Mouse (Mus musculus): ENCODE measurements around the gene Stox2.

The Stox2 gene

DNA sequence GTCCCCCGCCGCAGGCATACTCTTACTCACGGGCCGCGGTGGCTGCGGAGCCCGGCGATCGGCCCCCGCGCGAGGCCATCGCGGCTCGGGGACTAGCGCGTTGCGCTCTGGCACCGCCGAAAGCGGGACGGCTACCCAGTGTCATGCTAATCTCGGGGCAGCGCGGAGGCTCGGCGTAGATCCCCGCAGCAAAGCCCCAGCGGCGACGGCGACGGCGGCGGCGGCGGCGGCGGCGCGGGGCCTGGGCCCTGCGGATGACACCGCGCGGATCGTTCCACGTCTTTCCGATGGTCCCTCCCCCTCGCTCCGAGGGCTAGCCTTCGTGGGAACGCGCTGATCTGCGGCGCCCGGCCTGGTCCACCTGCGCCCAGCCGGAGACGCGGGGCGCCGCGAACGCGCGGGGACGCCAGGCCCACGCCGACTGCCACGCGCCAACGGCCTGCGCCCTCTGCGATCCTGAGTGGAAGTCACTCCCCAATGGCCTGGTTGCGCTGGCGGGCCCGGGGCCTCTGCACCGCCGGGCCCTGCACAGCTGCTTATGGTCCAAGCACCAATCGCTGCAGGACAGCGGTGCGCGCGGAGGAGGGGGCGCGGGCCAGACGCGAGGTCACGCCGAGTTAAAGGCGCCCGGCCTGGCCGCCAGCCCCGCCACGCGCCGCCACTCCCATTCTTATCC, 157.2 kb downstream of the Stox2 start:
- peak; percentile 64 for DNase-seq

DNA sequence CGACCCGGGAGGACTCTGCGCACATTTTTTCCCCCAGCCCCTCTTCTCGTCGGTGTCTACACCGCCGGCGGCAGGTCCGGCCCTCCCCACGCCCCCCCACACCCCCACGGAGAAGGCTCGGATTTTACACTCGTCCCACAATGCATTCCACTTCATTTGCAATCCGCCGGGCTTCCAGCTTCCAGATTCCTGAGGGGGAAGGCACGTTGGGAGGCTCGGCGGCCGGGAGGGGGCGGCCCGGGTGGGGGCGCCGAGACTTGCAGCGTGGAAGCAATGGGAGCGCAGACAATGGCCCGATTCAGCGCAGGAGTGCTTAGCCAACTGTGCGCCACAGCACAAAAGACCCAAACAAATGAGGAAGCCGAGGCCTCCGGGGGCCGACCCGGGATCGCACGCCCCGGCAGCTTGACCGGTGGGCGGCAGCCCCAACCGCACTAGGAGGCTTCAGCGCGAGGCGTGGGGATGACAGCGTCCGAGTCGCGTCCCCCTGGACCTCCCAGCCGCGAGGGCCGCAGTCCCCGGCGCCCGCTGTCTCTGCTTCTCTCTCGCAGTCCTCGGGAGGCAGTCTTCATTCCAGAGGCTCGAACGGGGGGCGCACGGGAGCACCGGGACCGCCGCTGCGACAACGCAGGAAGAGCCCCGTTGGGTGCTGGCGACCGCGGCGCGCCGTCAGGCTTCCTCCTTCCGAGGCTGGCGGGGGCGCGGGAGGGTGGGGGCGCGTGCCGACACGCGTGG, 157.9 kb downstream of the Stox2 start:
- DNase-seq = peak; percentile 69

DNA sequence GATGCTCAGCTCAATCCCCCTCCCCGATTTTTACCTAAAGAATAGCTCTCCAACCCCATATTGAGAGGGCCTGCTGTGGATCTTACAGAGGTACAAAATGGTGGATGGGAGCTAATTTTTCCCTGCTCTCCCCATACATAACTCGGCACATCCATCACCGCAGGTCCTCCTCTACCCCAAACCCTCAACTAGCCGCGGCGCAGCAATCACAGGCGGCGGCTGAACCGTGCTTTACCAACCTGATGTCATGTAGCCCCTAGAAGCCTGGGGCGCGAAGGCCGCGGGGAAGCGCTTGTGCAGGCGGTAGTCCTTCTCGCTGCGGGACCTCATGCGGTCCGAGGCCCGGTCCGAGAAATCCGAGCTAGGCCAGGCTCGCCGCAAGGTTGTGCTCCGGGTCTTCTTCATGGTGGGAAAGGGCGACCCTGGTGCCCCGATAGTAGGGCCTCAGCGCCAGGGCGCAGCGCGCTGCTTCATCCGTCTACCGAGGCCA, 158.5 kb downstream of the Stox2 start:
- DNase-seq = peak; percentile 51

DNA sequence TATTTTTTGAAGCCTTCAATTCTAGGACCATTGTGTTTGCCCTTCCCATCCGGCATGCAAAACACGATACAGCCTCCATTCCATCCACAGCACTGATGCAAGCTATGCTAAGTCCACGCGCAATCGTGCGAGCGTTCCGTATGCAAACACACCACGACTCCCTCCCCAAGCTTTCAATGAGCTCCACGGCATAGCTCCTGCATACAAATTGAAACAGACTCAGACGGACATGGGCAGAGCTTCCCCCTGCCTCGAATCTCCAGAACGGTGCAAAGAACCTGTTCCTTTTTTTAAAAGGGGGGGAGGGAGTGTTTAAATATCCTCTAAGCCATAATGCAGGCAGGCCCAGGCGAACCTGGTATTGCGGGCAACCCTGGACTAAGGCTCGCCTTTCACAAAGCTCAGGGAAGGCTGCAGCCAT, 159.0 kb downstream of the Stox2 start:
- DNase-seq = peak; percentile 40

DNA sequence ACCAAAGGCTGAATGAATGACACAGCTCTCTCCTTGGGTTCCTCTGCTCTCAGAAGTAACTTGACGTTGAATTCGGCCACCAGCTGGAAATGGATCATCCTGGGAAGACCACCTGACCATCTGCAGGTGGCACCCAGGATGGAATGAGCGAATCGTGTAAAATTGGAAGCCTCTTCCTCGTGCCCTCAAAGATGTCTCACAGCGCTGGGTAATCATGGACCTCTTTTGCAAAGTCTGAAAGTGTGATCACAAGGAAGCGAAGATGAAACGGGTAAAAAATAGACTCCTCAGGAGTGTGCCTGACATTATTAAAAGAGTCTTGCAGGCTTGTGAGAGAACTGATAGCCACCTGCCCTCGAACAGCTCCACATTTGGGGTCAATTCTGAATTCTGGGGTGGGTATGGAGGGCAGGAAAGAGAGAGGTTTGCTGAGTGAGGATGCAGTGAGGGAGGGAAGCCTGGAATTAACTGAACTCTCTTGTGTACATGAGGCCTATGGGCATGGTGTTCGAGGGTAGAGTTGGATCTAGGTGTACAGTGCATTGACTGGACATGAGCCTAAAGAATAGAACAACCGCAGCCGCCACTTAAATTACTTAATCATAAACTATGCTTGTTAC, 160.0 kb downstream of the Stox2 start:
- no peak for DNase-seq

DNA sequence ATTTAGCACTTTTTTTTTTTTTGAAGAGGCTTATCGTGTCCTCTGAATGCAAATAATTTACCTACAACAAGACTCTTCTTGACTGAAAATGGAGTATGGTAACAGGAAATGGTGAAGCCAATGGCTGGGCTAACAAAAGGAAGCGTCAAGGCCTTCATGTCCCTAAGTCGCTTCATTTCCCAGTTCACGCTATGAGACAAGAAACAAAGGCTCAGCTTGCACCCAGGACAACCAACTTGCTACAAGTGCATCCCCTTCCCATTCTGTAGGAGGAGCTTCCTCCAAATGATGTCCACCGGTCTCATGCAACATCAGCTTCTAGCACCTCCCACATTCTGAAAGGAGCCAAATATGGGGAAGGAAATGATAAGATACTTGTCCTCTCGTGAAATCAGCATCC, 160.7 kb downstream of the Stox2 start:
- DNase-seq = no peak

DNA sequence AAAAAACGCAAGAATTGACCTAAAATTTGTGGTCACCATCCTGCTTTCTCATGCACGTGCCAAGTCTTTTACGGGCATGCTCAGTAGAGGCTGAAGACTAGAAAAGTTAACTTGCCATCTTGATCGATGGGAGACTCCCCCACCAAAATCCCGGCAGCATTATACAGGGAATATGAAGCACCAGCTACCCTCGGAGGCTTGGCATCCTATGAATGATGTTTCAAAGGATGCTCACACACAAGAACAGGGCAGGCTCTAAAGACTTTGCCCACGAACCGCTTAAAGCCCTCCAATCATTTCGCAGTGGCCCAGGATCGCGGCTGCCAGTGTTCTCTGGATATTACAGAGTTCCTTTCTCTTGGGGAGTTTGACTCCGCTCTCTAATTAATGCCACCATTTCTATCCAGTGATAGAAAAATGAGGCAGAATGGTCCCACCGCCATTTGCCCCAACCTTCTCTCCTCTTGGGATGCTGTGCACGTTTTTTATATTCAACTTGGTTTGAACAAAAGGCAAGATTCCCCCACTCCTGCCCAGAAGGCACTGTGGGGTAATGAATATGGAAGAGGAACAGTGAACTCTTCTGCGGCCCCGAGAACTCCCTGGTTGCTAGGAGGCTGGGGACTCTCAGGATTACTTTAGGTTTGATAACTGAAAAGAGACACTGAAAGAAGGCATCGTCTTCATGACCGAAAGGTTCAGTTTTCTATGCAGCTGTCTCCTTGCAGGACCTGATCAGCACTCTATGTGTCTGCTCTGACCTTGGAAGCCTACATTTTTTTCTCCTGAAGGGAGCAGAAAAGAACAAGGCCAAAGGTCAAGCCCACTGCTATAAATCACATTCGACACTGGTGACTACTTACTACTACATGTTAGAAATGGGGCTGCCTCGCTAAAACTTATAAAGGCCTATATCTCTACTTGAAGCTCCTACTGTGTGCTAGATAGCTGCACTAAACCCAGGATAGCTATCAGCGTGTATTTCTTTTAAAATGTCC, 161.5 kb downstream of the Stox2 start:
- no peak for DNase-seq

DNA sequence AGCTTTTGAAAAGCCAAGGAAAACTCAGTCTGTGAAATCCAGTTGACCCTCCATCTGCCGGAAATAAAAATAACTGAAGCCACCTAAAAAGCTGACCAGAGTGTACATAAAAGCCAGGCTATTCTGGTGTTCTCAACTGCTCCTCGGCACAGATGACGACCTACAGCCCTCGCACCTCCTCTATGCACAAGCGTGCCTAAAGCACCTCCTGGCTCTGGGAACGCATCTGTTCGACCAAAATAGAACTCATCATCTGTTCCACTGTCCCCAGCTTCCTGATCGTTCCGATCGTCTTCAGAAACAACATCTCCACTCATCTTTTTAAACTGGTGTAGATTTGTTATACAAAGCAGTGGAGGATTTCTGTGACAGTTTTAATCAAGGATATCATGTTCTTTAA, 166.3 kb downstream of the Stox2 start:
- no peak for DNase-seq

DNA sequence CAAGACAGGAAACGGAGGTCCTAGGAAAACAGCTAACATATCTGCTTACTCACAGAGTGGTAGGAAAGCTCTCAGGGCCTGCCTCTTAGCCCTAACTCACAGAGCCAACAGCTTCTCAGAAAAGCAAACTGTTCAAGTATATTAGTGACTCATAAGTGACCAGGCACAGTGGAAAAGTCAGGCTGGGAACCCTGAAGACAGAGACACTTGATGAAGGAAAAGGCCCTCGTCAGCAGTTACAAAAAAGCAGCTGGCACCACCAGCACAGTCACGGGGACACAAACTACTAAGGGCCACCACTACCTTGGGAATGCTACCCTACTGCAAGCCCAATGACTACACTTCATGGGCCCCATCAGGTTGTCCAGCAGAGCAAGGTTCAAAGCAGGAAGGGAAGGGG, 168.0 kb downstream of the Stox2 start:
- no peak for DNase-seq

DNA sequence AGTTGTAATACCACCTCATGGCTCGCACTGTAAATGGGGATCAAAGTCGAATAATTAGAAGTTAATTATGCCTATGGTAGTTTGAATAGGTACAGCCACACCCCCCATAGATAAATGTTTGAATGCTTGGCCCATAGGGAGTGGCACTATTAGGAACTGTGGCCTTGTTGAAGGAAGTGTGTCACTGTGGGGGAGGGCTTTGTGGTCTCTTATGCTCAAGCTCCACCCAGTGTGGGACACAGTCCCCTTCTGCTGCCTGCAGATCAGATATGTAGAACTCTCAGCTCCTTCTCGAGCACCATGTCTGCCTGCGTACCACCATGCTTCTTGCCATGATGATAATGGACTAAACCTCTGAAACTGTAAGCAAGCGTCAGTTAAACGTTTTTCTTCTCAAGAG, 177.2 kb downstream of the Stox2 start:
- no peak for DNase-seq

DNA sequence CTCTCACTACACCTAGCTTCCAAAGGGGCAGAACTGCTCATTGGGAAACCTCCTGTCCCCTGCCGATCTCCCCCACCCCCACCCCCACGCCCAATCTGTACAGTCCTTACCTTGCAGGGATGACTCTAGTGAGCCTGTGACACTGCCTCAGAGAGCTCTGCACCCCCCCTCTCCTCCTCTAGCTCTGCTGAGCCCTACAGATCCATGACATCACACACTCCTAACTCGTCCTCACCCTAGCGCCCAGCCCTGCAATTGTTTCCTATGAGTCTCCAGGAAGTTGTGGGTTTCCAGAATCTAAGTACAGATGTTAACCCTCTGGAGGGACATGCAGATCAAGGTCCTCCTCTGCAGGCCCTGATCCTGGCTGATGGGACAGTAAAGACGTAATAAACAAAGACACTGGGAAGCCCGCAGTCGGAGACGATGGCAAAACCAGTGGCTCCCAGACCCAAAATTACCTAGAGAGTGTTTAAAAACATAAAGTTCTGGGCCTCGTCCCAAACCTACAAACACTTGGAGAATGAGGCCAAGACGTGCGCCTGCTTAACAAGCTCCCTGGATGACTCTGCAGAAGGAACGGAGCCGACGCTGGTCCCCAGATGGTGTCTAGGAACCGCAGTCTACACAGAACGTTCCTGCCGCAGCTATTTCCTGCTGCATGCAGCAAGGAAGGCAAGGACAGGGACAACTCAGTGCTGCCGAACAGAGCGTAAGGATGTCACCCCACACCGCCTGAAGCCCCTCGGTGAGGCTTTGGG, 177.9 kb downstream of the Stox2 start:
- DNase-seq = peak; percentile 61

DNA sequence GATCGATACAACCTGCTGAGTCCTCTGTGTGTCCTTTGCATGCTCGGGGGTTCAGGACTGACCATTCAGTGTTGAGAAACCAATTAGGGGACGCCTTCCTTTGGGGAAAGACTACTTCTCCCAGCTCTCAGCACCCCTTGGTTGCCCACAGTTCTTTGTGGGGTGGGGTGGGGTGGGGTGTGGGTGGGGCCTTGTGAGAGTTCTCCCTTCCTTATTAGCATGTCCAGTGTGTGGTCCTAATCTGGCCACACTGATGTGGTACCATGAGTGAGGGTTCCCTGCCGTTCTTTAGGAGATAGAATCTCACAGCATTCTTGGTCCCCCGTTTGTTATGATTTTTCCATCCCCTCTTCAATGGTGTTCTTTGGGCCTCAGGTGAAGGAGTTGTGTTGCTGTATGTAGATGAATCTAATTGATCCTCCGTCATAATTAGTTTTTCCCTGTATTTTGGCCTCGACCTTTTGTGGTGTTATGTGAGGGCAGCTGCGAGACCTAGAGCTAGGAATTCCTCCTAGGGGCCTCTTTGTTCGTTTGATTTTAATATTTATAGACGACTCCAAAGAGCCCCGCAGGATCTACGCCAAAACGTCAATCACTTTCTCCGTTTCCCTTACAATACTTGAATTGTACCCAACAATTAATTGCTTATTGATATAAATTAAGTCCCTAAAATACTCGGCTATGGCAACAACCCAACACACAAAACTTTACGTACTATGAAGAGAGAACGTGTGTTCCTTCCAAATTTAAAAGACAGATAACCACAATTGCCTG, 182.9 kb downstream of the Stox2 start:
- no peak for DNase-seq

DNA sequence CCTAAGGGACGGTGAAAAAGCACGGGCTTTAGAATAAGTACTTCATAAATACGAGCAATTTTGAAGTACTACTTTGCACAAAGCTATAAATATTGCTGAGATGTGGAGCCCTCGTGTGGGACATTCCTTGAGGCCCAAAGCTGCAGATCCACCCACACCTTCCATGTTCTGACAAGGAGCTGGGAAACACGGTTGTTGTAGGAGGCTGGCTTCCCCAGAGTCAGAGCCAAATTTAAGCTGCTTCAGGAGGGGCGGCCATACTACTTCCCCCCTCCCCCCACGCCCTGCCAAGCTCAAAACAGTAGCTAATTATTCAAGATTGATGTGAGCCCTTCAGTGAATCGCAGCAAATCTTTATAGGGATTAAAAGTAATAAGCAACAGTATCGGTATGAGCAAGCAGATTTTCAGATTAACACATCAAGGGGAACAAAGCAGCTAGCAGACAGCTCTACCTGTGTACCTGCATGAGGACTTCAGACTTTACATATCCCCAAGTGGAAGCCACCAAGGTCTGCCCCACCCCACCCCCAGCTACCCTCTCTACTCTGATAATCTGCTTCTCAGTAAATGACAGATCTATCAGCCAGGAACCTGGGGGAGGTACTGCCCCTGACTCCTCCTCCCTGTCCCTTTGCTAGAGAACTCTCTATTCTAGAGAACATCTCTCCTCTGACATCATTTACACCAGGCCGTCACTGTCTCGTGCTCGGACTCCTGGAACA, 185.2 kb downstream of the Stox2 start:
- DNase-seq = peak; percentile 34

DNA sequence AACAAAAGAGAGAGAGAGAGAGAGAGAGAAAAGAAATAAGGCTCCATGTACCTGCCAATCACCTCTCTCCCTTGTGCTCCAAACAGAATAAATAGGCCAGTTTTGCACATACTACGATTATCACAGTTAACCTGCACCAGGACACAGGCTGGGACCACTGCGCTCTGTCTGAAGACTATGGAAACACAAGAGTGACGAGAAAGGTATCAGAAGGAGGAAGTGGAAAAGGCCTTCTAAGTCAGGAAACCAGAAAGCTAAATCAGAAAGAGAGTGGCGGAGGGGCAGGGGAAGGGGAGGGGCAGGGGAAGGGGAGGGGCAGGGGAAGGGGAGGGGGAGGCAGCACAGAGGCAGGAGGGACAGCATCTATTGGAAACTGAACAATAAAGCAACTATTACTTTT, 195.3 kb downstream of the Stox2 start:
- DNase-seq = no peak

DNA sequence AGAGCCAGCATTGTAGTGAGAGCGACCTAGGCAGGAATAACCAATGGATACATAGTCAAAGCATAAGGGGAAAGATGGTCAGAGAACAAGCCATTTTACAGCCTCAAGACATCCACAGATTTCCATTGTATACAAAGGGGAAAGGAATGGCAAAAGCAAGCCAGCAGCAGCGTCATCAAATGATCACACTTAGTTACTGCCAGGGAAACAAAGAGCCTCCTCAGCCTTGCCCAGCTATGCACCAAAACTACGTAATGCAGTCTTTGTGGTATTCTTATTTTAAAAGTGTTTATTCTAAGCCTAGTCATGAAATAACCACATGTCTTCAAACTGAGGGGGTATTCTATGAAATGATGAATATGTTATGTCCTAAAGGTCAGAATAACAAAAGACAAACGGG, 201.0 kb downstream of the Stox2 start:
- DNase-seq = no peak

DNA sequence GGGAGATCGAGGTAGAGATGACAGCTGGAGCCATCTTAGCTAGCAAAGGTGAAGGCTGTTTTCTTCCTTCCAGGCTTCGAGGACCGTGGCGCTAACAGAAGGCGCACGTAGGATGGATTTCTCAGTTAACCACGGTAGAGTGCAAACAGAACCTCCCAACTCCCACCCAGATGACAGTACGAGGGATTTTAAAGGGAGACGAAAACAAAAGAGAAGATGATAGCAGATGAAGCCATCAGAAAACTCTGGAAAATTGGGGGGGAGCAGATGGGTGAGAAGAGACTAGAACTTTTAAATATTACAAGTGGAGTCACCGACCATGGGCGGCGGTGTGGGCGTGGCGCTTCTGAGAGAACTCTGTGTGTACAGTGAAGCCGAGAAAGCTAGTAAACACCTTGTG, 202.0 kb downstream of the Stox2 start:
- no peak for DNase-seq

DNA sequence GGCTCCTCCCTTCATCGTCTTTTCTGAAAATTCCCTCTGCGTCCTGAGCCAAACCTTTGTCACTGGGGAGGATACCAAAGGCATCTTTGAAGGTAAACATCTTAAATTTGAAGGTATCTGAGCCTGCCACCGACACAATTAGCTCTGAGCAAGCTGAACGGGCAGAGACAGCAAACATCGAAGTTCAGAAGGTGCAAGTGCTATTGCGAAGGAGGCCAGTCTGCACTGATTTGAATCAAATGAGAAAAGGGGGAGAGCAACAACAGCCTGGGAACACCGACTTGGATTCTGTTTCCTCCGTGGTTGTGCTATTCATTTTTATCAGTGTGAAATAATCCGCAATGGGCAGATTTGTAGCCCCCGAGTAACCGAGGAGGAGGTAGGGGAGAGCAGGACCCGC, 202.5 kb downstream of the Stox2 start:
- DNase-seq = no peak

DNA sequence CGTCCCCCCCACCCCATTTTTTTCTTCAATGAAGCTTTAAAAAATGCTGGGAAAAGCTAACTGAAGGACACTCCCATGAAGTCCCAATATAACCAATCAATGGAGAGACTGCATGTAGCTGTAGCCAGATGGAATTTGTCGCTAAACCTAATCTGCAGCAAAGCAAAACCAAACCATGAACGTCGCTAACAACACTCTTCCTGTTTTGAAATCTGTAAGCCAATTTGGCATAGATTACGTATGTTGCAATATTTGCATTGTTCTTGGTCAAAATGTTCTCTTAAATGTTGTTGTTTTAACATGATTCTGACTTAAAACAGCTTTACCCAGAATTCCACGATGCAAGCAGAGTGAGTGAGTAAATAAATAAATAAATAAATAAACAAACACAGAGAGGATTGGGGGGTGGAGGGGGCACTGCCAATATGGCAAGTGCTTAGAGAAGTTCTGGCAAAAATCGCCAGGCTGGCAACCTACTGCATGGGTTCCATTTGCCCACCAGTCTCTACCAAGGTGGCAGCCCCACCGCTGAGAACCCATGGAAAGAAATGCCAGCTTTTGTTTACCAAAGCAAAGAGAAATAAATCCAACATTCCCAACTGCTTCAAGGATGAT, 203.0 kb downstream of the Stox2 start:
- no peak for DNase-seq

DNA sequence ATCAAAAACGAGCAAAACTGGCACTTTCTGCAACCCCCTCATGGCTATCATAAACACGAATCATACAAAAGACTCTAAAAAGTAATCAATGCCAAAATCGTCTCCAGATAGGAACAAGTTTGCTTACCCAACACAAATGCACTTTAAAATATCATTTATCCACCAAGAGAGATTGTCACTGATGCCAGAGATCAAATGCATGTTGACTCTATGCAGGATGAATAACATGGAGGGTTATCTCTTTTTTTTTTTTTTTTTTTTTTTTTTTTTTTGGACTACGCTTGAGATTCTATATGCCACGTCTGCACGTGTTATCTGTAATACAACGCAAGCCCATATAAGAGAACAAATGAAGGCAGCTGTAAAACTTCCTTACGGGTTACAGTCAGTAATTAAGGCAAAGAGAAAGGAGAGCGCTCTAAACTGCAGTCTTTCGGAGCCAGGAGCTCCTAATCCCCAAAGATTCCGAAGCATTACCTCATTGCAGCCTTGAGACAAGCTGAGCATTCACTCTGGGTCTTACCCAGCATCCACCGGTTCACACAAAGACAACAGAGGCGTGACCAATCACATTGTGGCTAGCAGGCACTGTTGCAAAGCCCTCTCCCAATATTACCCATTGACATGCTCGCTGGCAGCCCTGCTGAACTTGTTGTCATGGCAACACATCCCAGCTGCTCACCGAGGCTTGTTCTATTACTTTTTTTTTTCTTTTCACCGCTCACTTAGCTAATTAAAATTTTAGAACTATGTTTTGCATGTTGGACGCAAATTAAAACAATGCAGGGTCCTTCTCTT, 203.8 kb downstream of the Stox2 start:
- peak; percentile 65 for DNase-seq
